Mouse (Mus musculus) skeletal muscle tissue, adult 2 months (tissue): ENCODE results near the gene Rhbdl3.
"Not testable (repeated sequence)": the region's sequence is repeated elsewhere in the genome, so short reads cannot be mapped to it uniquely, and the experiment has no call there.

Experiments
- DNase-seq: peaks from one replicate; pipeline ENCODE4 v3.0.0-alpha.2; 2012; ENCODE audit warnings: low read depth, low spot score

Rhbdl3 gene

GRCm38 (mm10) chr11:80312565-80312964 is 11.9 kb downstream of the Rhbdl3 start:
- no peak for DNase-seq

- DNase-seq: no peak
Observed at GRCm38 (mm10) chr11:80313462-80313861, 12.8 kb downstream of the Rhbdl3 start.

GRCm38 (mm10) chr11:80313944-80314343 is 13.2 kb downstream of the Rhbdl3 start:
- DNase-seq: no peak

- no peak for DNase-seq
Observed at GRCm38 (mm10) chr11:80315743-80316639, 15.3 kb downstream of the Rhbdl3 start.

GRCm38 (mm10) chr11:80323255-80323654 is 22.5 kb downstream of the Rhbdl3 start:
- no peak for DNase-seq

GRCm38 (mm10) chr11:80324636-80325035 is 23.9 kb downstream of the Rhbdl3 start:
- DNase-seq: no peak

GRCm38 (mm10) chr11:80332709-80333400 is 32.1 kb downstream of the Rhbdl3 start:
- no peak for DNase-seq

- DNase-seq: no peak
Observed at GRCm38 (mm10) chr11:80335609-80336350, 35.1 kb downstream of the Rhbdl3 start.

GRCm38 (mm10) chr11:80336351-80336730 is 35.6 kb downstream of the Rhbdl3 start:
- DNase-seq: no peak

GRCm38 (mm10) chr11:80342482-80342881 is 41.8 kb downstream of the Rhbdl3 start:
- no peak for DNase-seq

GRCm38 (mm10) chr11:80351832-80352430 is 51.2 kb downstream of the Rhbdl3 start:
- peak; percentile 71 for DNase-seq

GRCm38 (mm10) chr11:80354832-80355231 is 54.1 kb downstream of the Rhbdl3 start:
- no peak for DNase-seq

GRCm38 (mm10) chr11:80368949-80369348 is 68.2 kb downstream of the Rhbdl3 start:
- DNase-seq: no peak

- no peak for DNase-seq
Observed at GRCm38 (mm10) chr11:80376651-80377050, 75.9 kb downstream of the Rhbdl3 start.

GRCm38 (mm10) chr11:80377712-80378451 is 77.2 kb downstream of the Rhbdl3 start, which contains the start of gene 5730455P16Rik:
Gene 5730455P16Rik (minus strand): TSS chr11:80378034.
- peak; percentile 54 for DNase-seq

GRCm38 (mm10) chr11:80378452-80379068 is 77.8 kb downstream of the Rhbdl3 start:
- not testable (repeated sequence) for DNase-seq

GRCm38 (mm10) chr11:80379184-80379583 is 78.5 kb downstream of the Rhbdl3 start:
- DNase-seq: not testable (repeated sequence)

- DNase-seq: peak; percentile 36
Observed at GRCm38 (mm10) chr11:80382626-80383018, 81.9 kb downstream of the Rhbdl3 start.

- DNase-seq: peak; percentile 95
Observed at GRCm38 (mm10) chr11:80383019-80383625, 82.4 kb downstream of the Rhbdl3 start, which contains the start of gene Zfp207. Gene Zfp207 (plus strand): TSS chr11:80383279.

- DNase-seq: peak; percentile 32
Observed at GRCm38 (mm10) chr11:80383626-80384046, 82.9 kb downstream of the Rhbdl3 start.
